Mouse (Mus musculus) layer of hippocampus, adult 9-10 months (tissue): Measurements from ENCODE around the gene 6430628N08Rik.
A peak's percentile ranks its signal among the peaks of the same experiment; 100 is the strongest.

Experiments
- DNase-seq: peaks from one replicate; pipeline ENCODE4 v3.0.0; 2022; ENCODE audit warnings: low spot score

Gene 6430628N08Rik

GRCm38 (mm10) chr4:115890553-115890952, at the start of gene 6430628N08Rik:
Gene 6430628N08Rik, plus strand, starts transcription at chr4:115890665.
- DNase-seq, result no peak

GRCm38 (mm10) chr4:115840842-115841241, 49.6 kb upstream of the 6430628N08Rik start:
- no peak for DNase-seq

- DNase-seq, result no peak
These were observed 43.8 kb upstream of the 6430628N08Rik start for GRCm38 (mm10) chr4:115846656-115847055.

- DNase-seq, result peak; percentile 44
These were observed 43.1 kb upstream of the 6430628N08Rik start for GRCm38 (mm10) chr4:115847377-115847776.

GRCm38 (mm10) chr4:115848083-115848482, 42.4 kb upstream of the 6430628N08Rik start:
- no peak for DNase-seq

GRCm38 (mm10) chr4:115848990-115849677, 41.3 kb upstream of the 6430628N08Rik start:
- DNase-seq, result no peak

GRCm38 (mm10) chr4:115850111-115850510, 40.4 kb upstream of the 6430628N08Rik start:
- DNase-seq, result no peak

- no peak for DNase-seq
These were observed 39.8 kb upstream of the 6430628N08Rik start for GRCm38 (mm10) chr4:115850631-115851030.

- DNase-seq, result no peak
These were observed 38.9 kb upstream of the 6430628N08Rik start for GRCm38 (mm10) chr4:115851569-115851968.

- no peak for DNase-seq
These were observed 35.4 kb upstream of the 6430628N08Rik start for GRCm38 (mm10) chr4:115855100-115855499.

- no peak for DNase-seq
These were observed 34.9 kb upstream of the 6430628N08Rik start for GRCm38 (mm10) chr4:115855609-115856008.

- no peak for DNase-seq
These were observed 34.2 kb upstream of the 6430628N08Rik start for GRCm38 (mm10) chr4:115856282-115856681.

- DNase-seq, result no peak
These were observed 33.1 kb upstream of the 6430628N08Rik start for GRCm38 (mm10) chr4:115857293-115857883.

- no peak for DNase-seq
These were observed 27.1 kb upstream of the 6430628N08Rik start for GRCm38 (mm10) chr4:115863352-115863751.

GRCm38 (mm10) chr4:115863880-115864279, 26.6 kb upstream of the 6430628N08Rik start:
- no peak for DNase-seq

GRCm38 (mm10) chr4:115869512-115870210, 20.8 kb upstream of the 6430628N08Rik start:
- no peak for DNase-seq

GRCm38 (mm10) chr4:115873231-115873630, 17.2 kb upstream of the 6430628N08Rik start:
- DNase-seq, result no peak

- DNase-seq, result no peak
These were observed 12.2 kb upstream of the 6430628N08Rik start for GRCm38 (mm10) chr4:115878216-115878678.

- no peak for DNase-seq
These were observed 11.6 kb upstream of the 6430628N08Rik start for GRCm38 (mm10) chr4:115878828-115879227.

- DNase-seq, result peak; percentile 32
These were observed 9.3 kb upstream of the 6430628N08Rik start for GRCm38 (mm10) chr4:115881183-115881582.

GRCm38 (mm10) chr4:115882195-115882594, 8.3 kb upstream of the 6430628N08Rik start:
- DNase-seq, result no peak

- no peak for DNase-seq
These were observed 6.4 kb upstream of the 6430628N08Rik start, which contains the start of gene Kncn for GRCm38 (mm10) chr4:115884022-115884421. Gene Kncn, plus strand, starts transcription at chr4:115884400.

- no peak for DNase-seq
These were observed 4.6 kb upstream of the 6430628N08Rik start for GRCm38 (mm10) chr4:115885846-115886245.
